Mouse (Mus musculus): Measurements from ENCODE around the gene Fam240a. TPM values are rescaled to one million over a fixed set of nuclear protein-coding genes. Genes with fewer than 3 reads are reported as not detected.

Fam240a gene
- not detected for total RNA-seq (2023)

DNA sequence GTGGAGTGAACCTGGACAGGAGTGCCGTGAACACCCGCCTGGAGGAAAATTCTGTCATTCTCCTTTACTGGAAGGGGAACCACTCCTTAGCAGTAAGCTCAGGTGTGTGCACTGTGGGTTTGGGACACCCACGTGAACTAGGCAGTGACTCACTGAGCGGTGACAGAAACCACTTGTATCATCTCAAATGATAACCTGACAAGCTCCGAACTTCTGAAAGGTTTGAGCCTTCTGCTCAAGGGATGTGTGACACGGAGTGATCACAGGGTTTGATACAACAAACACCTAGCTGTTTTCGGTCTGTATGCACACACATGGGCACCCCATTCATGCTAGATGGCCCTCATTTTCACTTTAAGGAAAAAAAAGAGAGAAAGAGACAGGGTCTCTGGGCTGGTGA, at the start of gene Fam240a:
TSS of gene Fam240a (minus strand) at position 76 of the 400 bp plus-strand sequence.

DNA sequence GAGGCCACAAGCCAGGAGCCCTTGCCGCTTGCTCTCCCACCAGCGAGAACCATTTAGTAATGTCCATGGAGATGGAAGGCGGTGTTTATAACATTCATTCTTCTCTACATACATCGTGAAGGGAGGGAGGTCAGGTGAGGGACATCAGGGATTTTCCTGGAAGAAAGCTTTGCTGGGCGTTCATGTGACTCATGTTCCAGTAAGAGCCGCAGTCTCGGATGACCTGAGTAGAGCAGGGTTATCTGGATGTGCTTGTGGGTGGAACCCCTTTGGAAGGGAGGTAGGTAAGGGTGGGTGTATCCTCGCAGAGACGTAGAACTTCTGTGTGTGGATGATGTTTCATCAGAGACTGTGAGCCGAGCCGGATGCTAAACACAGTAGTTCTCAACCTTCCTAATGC, 34.7 kb upstream of the Fam240a start, which contains the start of gene Lrrc2:
TSS of gene Lrrc2 (plus strand) at position 149 of the 400 bp plus-strand sequence.

DNA sequence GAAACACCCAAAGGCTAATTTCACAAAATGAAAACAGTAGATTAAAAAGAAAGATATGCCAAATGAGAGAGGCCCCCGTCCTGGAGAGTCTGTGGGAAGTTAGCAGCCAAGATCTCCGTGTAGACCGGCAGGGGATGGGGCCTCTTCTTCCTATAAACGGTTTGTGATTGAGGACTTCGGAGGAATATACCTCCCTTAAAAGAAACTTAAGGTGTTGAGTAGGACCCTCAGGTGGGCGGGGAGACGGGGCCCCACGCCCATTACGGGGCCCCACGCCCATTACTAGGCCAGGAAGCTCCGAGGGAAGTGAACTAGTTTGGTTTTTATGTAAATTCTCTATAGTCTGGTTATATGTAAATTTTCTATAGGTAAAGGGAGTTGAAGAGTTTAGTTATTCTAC, 29.3 kb upstream of the Fam240a start, which contains the start of gene Tdgf1:
TSS of gene Tdgf1 (minus strand) at position 233 of the 400 bp plus-strand sequence.

DNA sequence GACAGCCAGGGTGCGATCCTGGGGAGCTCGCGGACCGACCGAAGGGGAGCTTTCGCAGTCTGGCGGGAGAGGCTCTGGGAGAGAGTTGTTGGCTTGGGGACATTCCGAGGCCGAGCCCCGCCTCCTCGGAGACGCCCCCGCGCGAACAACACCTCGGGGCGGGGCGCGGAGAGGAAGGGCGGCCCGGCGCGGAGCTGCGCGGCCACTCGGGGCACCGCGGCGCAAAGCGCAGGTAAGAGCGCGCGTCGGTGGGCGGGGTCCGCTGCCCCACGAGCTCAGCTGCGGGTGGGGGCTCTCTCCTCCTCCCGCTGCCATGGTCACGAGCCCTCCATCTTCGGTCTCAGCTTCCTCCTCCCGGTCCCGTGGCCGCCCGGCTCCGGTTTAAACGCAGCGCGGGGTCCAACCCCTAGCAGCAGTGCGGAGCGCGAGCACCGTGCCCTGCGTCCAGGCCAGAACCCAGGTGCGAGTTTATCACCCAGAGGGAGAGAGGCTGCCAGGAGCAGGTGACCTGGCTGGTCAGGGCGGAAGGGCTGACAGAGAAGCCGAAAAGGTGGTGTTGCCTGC, 36.6 kb downstream of the Fam240a start, which contains the start of gene Tmie:
TSS of gene Tmie (minus strand) at position 116 of the 564 bp plus-strand sequence.

DNA sequence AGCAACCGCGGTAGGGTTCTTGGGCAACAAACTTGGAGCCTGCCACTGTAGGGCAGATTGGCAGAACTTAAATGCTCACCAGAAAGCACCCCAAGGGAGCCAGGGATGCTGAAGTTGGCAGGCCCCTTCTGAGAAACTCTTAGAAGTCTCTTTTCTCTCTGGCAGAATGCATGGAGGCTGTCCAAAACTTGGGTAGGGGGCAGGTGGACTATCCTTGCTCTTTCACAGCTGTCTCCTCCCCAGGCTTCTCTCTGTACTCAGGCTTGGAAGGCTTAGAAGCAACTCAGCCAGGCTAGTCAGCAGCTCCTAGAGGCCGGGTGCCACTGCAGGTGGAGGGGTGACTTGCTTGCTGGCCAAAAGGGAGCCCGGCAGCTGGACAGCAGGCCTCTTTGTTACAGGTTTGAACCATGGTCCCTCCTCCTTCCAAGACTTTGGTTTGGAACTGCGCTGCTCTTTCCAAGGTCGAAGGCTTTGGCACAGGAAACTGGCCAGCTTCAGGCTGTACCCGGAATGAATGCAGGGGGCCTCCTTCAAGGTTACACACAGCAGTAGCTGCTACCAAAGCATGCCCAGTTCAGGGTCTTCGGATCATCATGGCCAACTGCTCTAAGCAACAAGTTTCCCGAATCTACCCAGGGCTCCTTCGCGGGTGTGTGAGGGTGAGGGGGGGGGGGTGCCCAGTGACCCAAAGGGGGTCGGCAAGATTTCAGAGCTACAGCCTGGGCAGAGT, 37.3 kb downstream of the Fam240a start, which contains the start of gene Als2cl:
TSS of gene Als2cl (plus strand) at position 680 of the 730 bp plus-strand sequence.

Other genes starting within 250 kb of the Fam240a start
- under 1 TPM in 1 of 2 experiments, not detected in 1; 0.50 TPM for gene Myl3, start 175.0 kb downstream of the Fam240a start, total RNA-seq (2023)
- gene Pth1r, start 169.7 kb downstream of the Fam240a start, total RNA-seq (2023), result 1 to 10 TPM; 1.2 to 1.5 TPM
- gene Prss42, start 118.7 kb downstream of the Fam240a start, total RNA-seq (2023), result not detected
- not detected for gene Prss44, start 102.9 kb downstream of the Fam240a start, total RNA-seq (2023)
- gene Prss43, start 90.2 kb downstream of the Fam240a start, total RNA-seq (2023), result not detected
- gene Prss45, start 82.3 kb downstream of the Fam240a start, total RNA-seq (2023), result not detected
- gene Prss46, start 72.4 kb downstream of the Fam240a start, total RNA-seq (2023), result not detected
- 1 to 10 TPM; 2.2 to 2.6 TPM for gene Prss50, start 58.9 kb downstream of the Fam240a start, total RNA-seq (2023)
- gene Als2cl, start 37.0 kb downstream of the Fam240a start, total RNA-seq (2023), result 1 to 10 TPM in 1 of 2 experiments, under 1 TPM in 1; 0.39 to 1.1 TPM
- gene Tmie, start 36.7 kb downstream of the Fam240a start, total RNA-seq (2023), result under 1 TPM; 0.13 to 0.57 TPM
- gene Tdgf1, start 29.3 kb upstream of the Fam240a start, total RNA-seq (2023), result not detected
- gene Lrrc2, start 34.7 kb upstream of the Fam240a start, total RNA-seq (2023), result not detected
- gene Rtp3, start 73.7 kb upstream of the Fam240a start, total RNA-seq (2023), result not detected
- over 10,000 TPM; 11,591 to 11,669 TPM for gene Ltf, start 102.4 kb upstream of the Fam240a start, total RNA-seq (2023)
- gene Ccrl2, start 140.7 kb upstream of the Fam240a start, total RNA-seq (2023), result 100 to 1,000 TPM in 1 of 2 experiments, 10 to 100 TPM in 1; 86.9 to 116 TPM
- gene Lrrfip2, start 200.7 kb upstream of the Fam240a start, total RNA-seq (2023), result 100 to 1,000 TPM in 1 of 2 experiments, 10 to 100 TPM in 1; 92.2 to 112 TPM